Mouse (Mus musculus): ENCODE measurements around the gene Pomc. TPM values are rescaled to one million over a fixed set of nuclear protein-coding genes. Genes with fewer than 3 reads are reported as not detected.

Pomc gene
- total and polyA plus RNA-seq, 3 experiments: not detected

DNA sequence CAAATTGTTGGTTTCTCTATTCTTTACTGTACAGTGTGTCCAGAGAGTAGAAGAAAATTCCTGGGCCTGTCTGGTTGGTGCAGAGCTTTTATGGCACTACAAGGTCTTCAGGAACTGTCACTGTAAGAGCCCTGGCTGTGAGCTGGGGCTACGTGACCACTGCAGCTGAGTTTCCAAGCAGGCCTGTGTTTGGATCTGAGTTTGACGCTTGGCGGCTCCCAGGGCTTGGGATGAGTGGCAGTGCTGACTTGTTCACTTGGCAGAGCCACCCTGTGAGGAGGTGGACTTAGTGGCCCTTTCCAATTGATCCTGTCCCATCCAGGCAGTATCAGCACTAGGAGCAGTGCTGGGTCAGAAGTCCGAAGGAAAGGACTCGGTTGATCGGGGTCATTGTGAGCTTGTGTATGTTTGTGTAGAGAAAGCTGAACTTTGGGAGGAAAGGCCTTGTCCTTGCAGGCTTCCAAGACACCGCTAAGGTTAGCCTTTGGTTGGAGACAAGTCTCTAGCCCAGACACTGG is 42.9 kb upstream of the Pomc start:
- DNase-seq (ENCODE audit: low spot score) (no peak), ATAC-seq (ENCODE audit: extremely low read depth, insufficient number of reproducible peaks, low FRiP score, poor library complexity, severe bottlenecking) (no peak)
- TF ChIP-seq GATA1 (IDR thresholded peaks at IDR 0.05; ENCODE audit: borderline replicate concordance, low read length) (no peak), CTCF (IDR thresholded peaks at IDR 0.05; ENCODE audit: low read depth, low read length) (no peak), TAL1 (conservative IDR thresholded peaks at IDR 0.05; ENCODE audit: low read depth, low read length) (no peak), POLR2AphosphoS5 (IDR thresholded peaks at IDR 0.05; ENCODE audit: insufficient replicate concordance, low read depth, low read length) (no peak), GATA2 (IDR thresholded peaks at IDR 0.05; ENCODE audit: borderline replicate concordance, low read depth, low read length) (no peak)
- H3K36me3 ChIP-seq (replicated peaks): no peaks in the 10 kb centered on the region
- H3K27me3 ChIP-seq (ENCODE audit: insufficient read depth, low read length): peaks cover 4% of the 10 kb centered on the region; the same call in 1 of the 2 replicates
- H3K4me3 ChIP-seq (ENCODE audit: low read depth, low read length): no peak overlapping the region
- no peaks in the 10 kb centered on the region for H3K9me3 ChIP-seq (replicated peaks)
- no peaks in the 10 kb centered on the region for H3K4me1 ChIP-seq (ENCODE audit: insufficient read depth, low read depth, low read length)

DNA sequence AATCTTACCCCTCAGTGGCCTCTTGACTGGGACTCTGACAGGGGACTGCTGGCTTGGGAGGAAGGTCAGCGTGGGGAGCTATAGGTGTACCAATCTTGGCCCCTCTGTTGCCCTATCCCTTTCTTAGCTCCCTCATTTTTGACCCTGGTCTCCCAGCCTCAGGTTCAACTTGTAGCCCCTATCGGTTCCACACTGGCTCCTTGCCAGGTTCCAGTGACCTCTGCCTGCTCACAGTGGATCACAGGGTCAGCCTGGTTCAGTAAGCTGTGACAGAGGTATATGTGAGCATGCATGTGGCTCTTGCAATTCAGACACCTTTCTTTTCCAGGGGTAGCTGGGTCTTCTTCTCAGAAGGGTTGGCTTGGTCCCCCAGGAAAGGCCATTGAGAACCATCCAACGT is 38.9 kb upstream of the Pomc start:
- TF ChIP-seq GATA2 (IDR thresholded peaks at IDR 0.05; ENCODE audit: borderline replicate concordance, low read depth, low read length): no peak
- TF ChIP-seq POLR2AphosphoS5 (IDR thresholded peaks at IDR 0.05; ENCODE audit: insufficient replicate concordance, low read depth, low read length): no peak
- no peak for TF ChIP-seq CTCF (IDR thresholded peaks at IDR 0.05; ENCODE audit: low read depth, low read length)
- no peak for TF ChIP-seq TAL1 (conservative IDR thresholded peaks at IDR 0.05; ENCODE audit: low read depth, low read length)
- TF ChIP-seq GATA1 (IDR thresholded peaks at IDR 0.05; ENCODE audit: borderline replicate concordance, low read length): no peak
- no peak overlapping the region for H3K4me3 ChIP-seq (ENCODE audit: low read depth, low read length)
- no peak for ATAC-seq (ENCODE audit: extremely low read depth, insufficient number of reproducible peaks, low FRiP score, poor library complexity, severe bottlenecking)
- no peak for DNase-seq (ENCODE audit: low spot score)
- H3K9me3 ChIP-seq (replicated peaks): no peaks in the 10 kb centered on the region
- no peaks in the 10 kb centered on the region for H3K27me3 ChIP-seq (ENCODE audit: insufficient read depth, low read length)
- no peaks in the 10 kb centered on the region for H3K4me1 ChIP-seq (ENCODE audit: insufficient read depth, low read depth, low read length)
- H3K36me3 ChIP-seq (replicated peaks): no peaks in the 10 kb centered on the region

DNA sequence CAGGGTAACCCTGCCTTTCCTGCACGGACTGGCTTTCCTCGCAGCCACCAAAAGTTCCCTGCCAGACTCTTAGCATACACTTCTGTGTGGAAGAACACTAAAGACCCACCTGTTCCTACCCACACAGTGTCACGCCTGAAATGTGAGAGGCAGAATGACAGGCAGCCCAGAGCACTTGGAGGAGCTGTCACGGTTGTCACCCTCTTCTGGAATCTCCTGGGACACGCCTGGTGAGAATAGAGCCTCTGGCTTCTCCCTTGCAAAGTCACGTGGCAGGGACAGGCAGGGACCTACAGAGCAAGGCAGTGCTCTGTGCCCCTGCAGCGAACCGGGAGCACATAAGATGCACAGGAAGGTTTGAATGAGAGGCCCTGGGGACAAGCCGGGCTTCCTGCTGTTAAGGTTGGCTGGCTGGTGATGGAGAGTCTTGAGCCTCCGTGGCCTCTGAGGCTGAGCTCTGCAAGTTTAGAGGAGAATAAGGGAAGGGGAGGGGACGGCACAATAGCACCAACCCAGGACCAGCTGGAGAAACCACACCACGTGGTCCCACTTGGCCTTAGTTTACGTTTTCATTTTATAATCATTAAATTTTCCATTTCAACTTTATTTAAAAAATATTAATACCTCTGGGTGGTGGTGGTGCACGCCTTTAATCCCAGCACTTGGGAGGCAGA is 36.9 kb upstream of the Pomc start:
- no peaks in the 10 kb centered on the region for H3K4me1 ChIP-seq (ENCODE audit: insufficient read depth, low read depth, low read length)
- DNase-seq (ENCODE audit: low spot score) (no peak), ATAC-seq (ENCODE audit: extremely low read depth, insufficient number of reproducible peaks, low FRiP score, poor library complexity, severe bottlenecking) (no peak)
- no peak overlapping the region for H3K4me3 ChIP-seq (ENCODE audit: low read depth, low read length)
- no peaks in the 10 kb centered on the region for H3K27me3 ChIP-seq (ENCODE audit: insufficient read depth, low read length)
- H3K9me3 ChIP-seq (replicated peaks): no peaks in the 10 kb centered on the region
- no peaks in the 10 kb centered on the region for H3K36me3 ChIP-seq (replicated peaks)
- TF ChIP-seq GATA2 (IDR thresholded peaks at IDR 0.05; ENCODE audit: borderline replicate concordance, low read depth, low read length) (no peak), GATA1 (IDR thresholded peaks at IDR 0.05; ENCODE audit: borderline replicate concordance, low read length) (no peak), TAL1 (conservative IDR thresholded peaks at IDR 0.05; ENCODE audit: low read depth, low read length) (no peak), POLR2AphosphoS5 (IDR thresholded peaks at IDR 0.05; ENCODE audit: insufficient replicate concordance, low read depth, low read length) (no peak), CTCF (IDR thresholded peaks at IDR 0.05; ENCODE audit: low read depth, low read length) (no peak)

DNA sequence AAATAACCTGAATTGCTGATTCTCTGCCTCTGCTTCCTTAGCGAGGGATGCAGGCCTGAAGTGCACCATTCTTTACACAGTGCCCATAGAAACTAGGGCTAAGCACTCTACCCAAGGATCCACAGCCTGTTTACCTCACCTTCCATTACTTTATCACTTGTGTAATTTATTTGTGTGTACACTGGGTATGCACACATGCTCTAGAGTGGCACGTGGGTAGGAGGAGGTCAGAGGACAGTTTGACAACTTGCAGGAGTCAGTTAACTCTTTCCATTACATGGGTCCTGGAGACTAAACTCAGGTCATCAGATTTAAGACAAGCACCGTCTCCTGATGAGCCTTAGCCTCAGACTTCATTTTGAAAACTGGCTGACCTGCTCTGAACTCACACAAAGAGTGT is 36.2 kb upstream of the Pomc start:
- ATAC-seq (ENCODE audit: extremely low read depth, insufficient number of reproducible peaks, low FRiP score, poor library complexity, severe bottlenecking) (no peak), DNase-seq (ENCODE audit: low spot score) (no peak)
- H3K36me3 ChIP-seq (replicated peaks): no peaks in the 10 kb centered on the region
- TF ChIP-seq GATA1 (IDR thresholded peaks at IDR 0.05; ENCODE audit: borderline replicate concordance, low read length) (no peak), CTCF (IDR thresholded peaks at IDR 0.05; ENCODE audit: low read depth, low read length) (no peak), GATA2 (IDR thresholded peaks at IDR 0.05; ENCODE audit: borderline replicate concordance, low read depth, low read length) (no peak), POLR2AphosphoS5 (IDR thresholded peaks at IDR 0.05; ENCODE audit: insufficient replicate concordance, low read depth, low read length) (no peak), TAL1 (conservative IDR thresholded peaks at IDR 0.05; ENCODE audit: low read depth, low read length) (no peak)
- no peaks in the 10 kb centered on the region for H3K27me3 ChIP-seq (ENCODE audit: insufficient read depth, low read length)
- no peaks in the 10 kb centered on the region for H3K9me3 ChIP-seq (replicated peaks)
- no peaks in the 10 kb centered on the region for H3K4me1 ChIP-seq (ENCODE audit: insufficient read depth, low read depth, low read length)
- no peak overlapping the region for H3K4me3 ChIP-seq (ENCODE audit: low read depth, low read length)

DNA sequence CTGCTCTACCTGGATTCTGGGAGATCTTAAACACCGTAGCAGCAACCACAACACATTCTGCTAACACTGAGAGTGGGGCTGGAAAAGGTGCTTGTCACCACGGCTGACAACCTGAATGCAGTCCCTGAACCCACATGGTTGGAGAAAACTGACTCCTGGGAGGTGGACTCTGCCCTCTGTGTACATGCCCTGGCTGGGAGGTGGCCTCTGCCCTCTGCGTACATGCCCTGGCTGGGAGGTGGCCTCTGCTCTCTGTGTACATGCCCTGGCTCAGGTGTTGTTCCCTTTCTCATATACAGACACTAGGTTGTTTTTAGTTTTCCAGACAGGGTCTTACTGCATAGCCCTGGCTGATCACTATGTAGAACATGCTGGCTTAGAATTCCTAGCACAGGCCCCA is 35.3 kb upstream of the Pomc start:
- Histone ChIP-seq H3K9me3 (replicated peaks) (no peaks in the 10 kb centered on the region), H3K4me1 (ENCODE audit: insufficient read depth, low read depth, low read length) (no peaks in the 10 kb centered on the region), H3K27me3 (ENCODE audit: insufficient read depth, low read length) (no peaks in the 10 kb centered on the region), H3K4me3 (ENCODE audit: low read depth, low read length) (no peak overlapping the region), H3K36me3 (replicated peaks) (no peaks in the 10 kb centered on the region)
- no peak for TF ChIP-seq GATA1 (IDR thresholded peaks at IDR 0.05; ENCODE audit: borderline replicate concordance, low read length)
- TF ChIP-seq CTCF (IDR thresholded peaks at IDR 0.05; ENCODE audit: low read depth, low read length): no peak
- TF ChIP-seq POLR2AphosphoS5 (IDR thresholded peaks at IDR 0.05; ENCODE audit: insufficient replicate concordance, low read depth, low read length): no peak
- no peak for TF ChIP-seq TAL1 (conservative IDR thresholded peaks at IDR 0.05; ENCODE audit: low read depth, low read length)
- no peak for TF ChIP-seq GATA2 (IDR thresholded peaks at IDR 0.05; ENCODE audit: borderline replicate concordance, low read depth, low read length)
- DNase-seq (ENCODE audit: low spot score) (no peak), ATAC-seq (ENCODE audit: extremely low read depth, insufficient number of reproducible peaks, low FRiP score, poor library complexity, severe bottlenecking) (no peak)

DNA sequence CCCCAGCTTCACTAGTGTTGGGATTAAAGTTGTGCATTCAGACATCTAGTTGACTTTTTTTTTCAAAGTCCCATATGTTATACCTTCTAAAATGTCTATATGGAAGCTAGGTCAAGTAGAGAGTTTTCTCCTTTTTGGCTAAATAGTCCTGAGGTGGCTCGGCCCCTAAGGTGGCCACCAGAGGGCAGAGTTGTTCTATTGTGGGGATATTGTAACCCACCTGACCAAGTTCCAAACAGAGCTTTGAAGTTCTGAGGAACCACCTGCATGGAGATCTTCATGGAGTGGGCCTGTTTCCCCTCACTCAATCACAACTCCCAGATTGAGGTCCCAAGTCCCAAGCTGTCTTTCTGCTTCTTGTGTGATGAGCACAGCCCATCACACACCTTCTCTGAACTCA is 28.6 kb upstream of the Pomc start:
- Histone ChIP-seq H3K4me1 (ENCODE audit: insufficient read depth, low read depth, low read length) (no peaks in the 10 kb centered on the region), H3K9me3 (replicated peaks) (no peaks in the 10 kb centered on the region), H3K4me3 (ENCODE audit: low read depth, low read length) (no peak overlapping the region), H3K36me3 (replicated peaks) (no peaks in the 10 kb centered on the region), H3K27me3 (ENCODE audit: insufficient read depth, low read length) (no peaks in the 10 kb centered on the region)
- TF ChIP-seq GATA1 (IDR thresholded peaks at IDR 0.05; ENCODE audit: borderline replicate concordance, low read length) (no peak), CTCF (IDR thresholded peaks at IDR 0.05; ENCODE audit: low read depth, low read length) (0 out of 2 replicates have a peak, but pooled peaks have one; percentile 34), POLR2AphosphoS5 (IDR thresholded peaks at IDR 0.05; ENCODE audit: insufficient replicate concordance, low read depth, low read length) (no peak)
- ATAC-seq (ENCODE audit: extremely low read depth, insufficient number of reproducible peaks, low FRiP score, poor library complexity, severe bottlenecking) (no peak), DNase-seq (ENCODE audit: low spot score) (peak; percentile 14)
